Mouse (Mus musculus) macrophage (primary cell): ENCODE measurements around the gene Wipf3. TPM values are rescaled to one million over a fixed set of nuclear protein-coding genes. Genes with fewer than 3 reads are reported as not detected.

Experiments
- H3K27ac ChIP-seq: fragments of 350-480 bp; formaldehyde crosslinking; 2 replicates; pipeline ENCODE4 v1.9.0; 2021
- H3K36me3 ChIP-seq: fragments of 350-480 bp; formaldehyde crosslinking; 2 replicates; pipeline ENCODE4 v1.9.0; 2021; ENCODE audit errors: inconsistent target
- H3K4me3 ChIP-seq: fragments of 350-480 bp; formaldehyde crosslinking; 2 replicates; pipeline ENCODE4 v1.9.0; 2021; ENCODE audit errors: inconsistent target
- H3K79me2 ChIP-seq: fragments of 350-480 bp; formaldehyde crosslinking; 2 replicates; pipeline ENCODE4 v1.9.0; 2021; ENCODE audit errors: inconsistent target
- WGBS: methylation state at CpG from one replicate; pipeline ENCODE4 v1.1.7; 2026; ENCODE audit warnings: inconsistent platforms; ENCODE audit not compliant: missing documents; 5-methylcytosine and 5-hydroxymethylcytosine counted together
- polyA plus RNA-seq: library from polyadenylated mRNA; stranded (reverse); fragments of 250-400 nt; gene quantifications from 3 replicates; pipeline ENCODE4 v1.2.4, GENCODE M21; 2018; ENCODE audit warnings: inconsistent platforms

The Wipf3 gene
- polyA plus RNA-seq, 1 experiment from 2014 or later, result not detected

- no peak overlapping the region for H3K27ac ChIP-seq
- H3K79me2 ChIP-seq, result no peaks in the 10 kb centered on the region
- WGBS, result 90% methylated on average over 4 of the region's 4 CpGs
- H3K36me3 ChIP-seq, result no peaks in the 10 kb centered on the region
- no peak overlapping the region for H3K4me3 ChIP-seq
Observed at GRCm38 (mm10) chr6:54549311-54549710, 119.9 kb downstream of the Wipf3 start.

GRCm38 (mm10) chr6:54550801-54551323, 121.5 kb downstream of the Wipf3 start:
- H3K79me2 ChIP-seq, result no peaks in the 10 kb centered on the region
- no peak overlapping the region for H3K27ac ChIP-seq
- no peaks in the 10 kb centered on the region for H3K36me3 ChIP-seq
- 92% methylated on average over 5 of the region's 7 CpGs for whole genome bisulfite sequencing
- H3K4me3 ChIP-seq, result no peak overlapping the region

- no peaks in the 10 kb centered on the region for H3K79me2 ChIP-seq
- no peaks in the 10 kb centered on the region for H3K36me3 ChIP-seq
- no peak overlapping the region for H3K4me3 ChIP-seq
- no peak overlapping the region for H3K27ac ChIP-seq
- whole genome bisulfite sequencing, result 91% methylated on average over 9 of the region's 9 CpGs
Observed at GRCm38 (mm10) chr6:54552721-54553413, 123.5 kb downstream of the Wipf3 start.

Other genes starting within 250 kb of the Wipf3 start
- gene Prr15, start 103.8 kb upstream of the Wipf3 start, polyA plus RNA-seq, result 0.29 to 0.41 TPM (median 0.38 TPM) in 3 replicates
- not detected in 3 replicates for gene Scrn1, start 136.9 kb downstream of the Wipf3 start, polyA plus RNA-seq
- gene Plekha8, start 165.5 kb downstream of the Wipf3 start, polyA plus RNA-seq, result 7.8 to 19.4 TPM (median 10.7 TPM) in 3 replicates
- 0.94 to 2.2 TPM (median 1.1 TPM) in 3 replicates for gene Fkbp14, start 167.7 kb downstream of the Wipf3 start, polyA plus RNA-seq